Mouse (Mus musculus) MEL (cell line): ENCODE results near the gene Rgr.

Experiments
- CTCF ChIP-seq, 3 experiments: IDR thresholded peaks in 2 of 3; conservative IDR thresholded peaks in 1 of 3; 2 replicates each; pipeline ENCODE4 v1.5.1; 2011 to 2012; ENCODE audit warnings: low read length in 3 of 3, low read depth in 2 of 3, mild to moderate bottlenecking in 2 of 3, improper control_type of control experiment in 1 of 3, inconsistent platforms in 1 of 3, mixed read lengths in 1 of 3, moderate library complexity in 1 of 3; ENCODE audit not compliant: control insufficient read depth in 1 of 3, insufficient read depth in 1 of 3, poor library complexity in 1 of 3, severe bottlenecking in 1 of 3
- E2F4 ChIP-seq: IDR thresholded peaks from 2 replicates; pipeline ENCODE4 v1.6.1; 2011; ENCODE audit warnings: low read depth, low read length, improper control_type of control experiment, borderline replicate concordance
- EP300 ChIP-seq, 2 experiments: IDR thresholded peaks; 2 replicates each; pipeline ENCODE4 v1.6.1; 2011; ENCODE audit warnings: improper control_type of control experiment in 2 of 2, low read length in 2 of 2, low read depth in 1 of 2, mild to moderate bottlenecking in 1 of 2
- MAZ ChIP-seq: IDR thresholded peaks from 2 replicates; pipeline ENCODE4 v1.6.1; 2012; ENCODE audit warnings: low read depth, mild to moderate bottlenecking, inconsistent platforms, low read length, improper control_type of control experiment
- MEF2A ChIP-seq: IDR thresholded peaks from 2 replicates; pipeline ENCODE4 v1.6.1; 2014; ENCODE audit warnings: low read depth, mild to moderate bottlenecking, inconsistent platforms, low read length, improper control_type of control experiment; ENCODE audit not compliant: poor library complexity, insufficient replicate concordance, severe bottlenecking; ENCODE audit errors: extremely low read depth
- SIN3A ChIP-seq: IDR thresholded peaks from 2 replicates; pipeline ENCODE4 v1.6.1; 2012; ENCODE audit warnings: low read length, improper control_type of control experiment, inconsistent platforms
- TAL1 ChIP-seq: IDR thresholded peaks from 2 replicates; pipeline ENCODE4 v1.6.1; 2012; ENCODE audit warnings: mild to moderate bottlenecking, inconsistent platforms, low read length, moderate library complexity, mixed read lengths

- TF ChIP-seq MAZ = no peak
- TF ChIP-seq MEF2A = no peak
- no peak for TF ChIP-seq SIN3A
- TF ChIP-seq EP300 (IDR thresholded peaks at IDR 0.05; ENCODE audit: low read depth in 1 of 2, low read length in 2 of 2) = no peak
- no peak for TF ChIP-seq TAL1
- no peak for TF ChIP-seq E2F4
- TF ChIP-seq CTCF (IDR thresholded peaks at IDR 0.05 in 2 of 3, conservative IDR thresholded peaks at IDR 0.05 in 1 of 3; ENCODE audit: control insufficient read depth in 1 of 3, insufficient read depth in 1 of 3, low read depth in 2 of 3, low read length in 3 of 3, poor library complexity in 1 of 3, severe bottlenecking in 1 of 3) = no peak
Observed at GRCm38 (mm10) chr14:37083755-37084154, 35.0 kb upstream of the Rgr start.
